Mouse (Mus musculus) myocyte (in vitro differentiated cells): Measurements from ENCODE around the gene Pltp. TPM values are rescaled to one million over a fixed set of nuclear protein-coding genes. Genes with fewer than 3 reads are reported as not detected.

Experiments used
- H3K27me3 ChIP-seq: one replicate; pipeline ENCODE4 v1.6.1; 2011; ENCODE audit not compliant: control insufficient read depth, insufficient read depth, insufficient read length
- H3K36me3 ChIP-seq: one replicate; pipeline ENCODE4 v1.6.1; 2011; ENCODE audit not compliant: control insufficient read depth, insufficient read depth
- H3K4me2 ChIP-seq: one replicate; pipeline ENCODE4 v1.6.1; 2011; ENCODE audit warnings: low read depth, control low read depth
- H3K4me3 ChIP-seq: one replicate; pipeline ENCODE4 v1.5.1; 2011; ENCODE audit warnings: mild to moderate bottlenecking, control low read depth, moderate library complexity
- H3K79me2 ChIP-seq: one replicate; pipeline ENCODE4 v1.6.1; 2011; ENCODE audit not compliant: control insufficient read depth, insufficient read depth
- H3ac ChIP-seq: one replicate; pipeline ENCODE4 v1.6.1; 2011; ENCODE audit not compliant: control insufficient read depth, insufficient read length
- CEBPB ChIP-seq: IDR thresholded peaks from 2 replicates; pipeline ENCODE4 v1.6.1; 2011; ENCODE audit warnings: mild to moderate bottlenecking, moderate library complexity; ENCODE audit not compliant: poor library complexity, insufficient read depth, severe bottlenecking
- E2F4 ChIP-seq: IDR thresholded peaks from one replicate; pipeline ENCODE4 v1.6.1; 2011; ENCODE audit warnings: mild to moderate bottlenecking, control low read depth, moderate library complexity; ENCODE audit not compliant: insufficient read depth
- MAX ChIP-seq: IDR thresholded peaks from one replicate; pipeline ENCODE4 v1.6.1; 2011; ENCODE audit warnings: low read depth, mild to moderate bottlenecking, control low read depth
- MYOD1 ChIP-seq, 3 experiments: IDR thresholded peaks; one replicate each; pipeline ENCODE4 v1.6.1; 2011; ENCODE audit warnings: control low read depth in 2 of 3, low read depth in 2 of 3, mild to moderate bottlenecking in 2 of 3, moderate library complexity in 1 of 3; ENCODE audit not compliant: insufficient read length in 2 of 3, control insufficient read depth in 1 of 3
- MYOG ChIP-seq, 3 experiments: IDR thresholded peaks; one replicate each; pipeline ENCODE4 v1.6.1; 2011; ENCODE audit warnings: control low read depth in 2 of 3, low read depth in 2 of 3, mild to moderate bottlenecking in 2 of 3; ENCODE audit not compliant: insufficient read length in 2 of 3, control insufficient read depth in 1 of 3, insufficient read depth in 1 of 3
- POLR2A ChIP-seq: IDR thresholded peaks from one replicate; pipeline ENCODE4 v1.6.1; 2011; ENCODE audit warnings: low read depth, mild to moderate bottlenecking, control low read depth, moderate library complexity; ENCODE audit not compliant: insufficient read length
- POLR2AphosphoS2 ChIP-seq: IDR thresholded peaks from one replicate; pipeline ENCODE4 v1.6.1; 2011; ENCODE audit warnings: low read depth, control low read depth; ENCODE audit not compliant: insufficient read length
- REST ChIP-seq: IDR thresholded peaks from one replicate; pipeline ENCODE4 v1.6.1; 2011; ENCODE audit warnings: mild to moderate bottlenecking, control low read depth, moderate library complexity; ENCODE audit not compliant: insufficient read depth, insufficient read length
- SRF ChIP-seq: IDR thresholded peaks from one replicate; pipeline ENCODE4 v1.6.1; 2011; ENCODE audit warnings: low read depth; ENCODE audit not compliant: control insufficient read depth, insufficient read length
- TCF12 ChIP-seq: IDR thresholded peaks from one replicate; pipeline ENCODE4 v1.6.1; 2011; ENCODE audit warnings: mild to moderate bottlenecking, control low read depth; ENCODE audit not compliant: poor library complexity, insufficient read depth, severe bottlenecking
- TCF3 ChIP-seq: IDR thresholded peaks from one replicate; pipeline ENCODE4 v1.6.1; 2011; ENCODE audit warnings: low read depth, control low read depth; ENCODE audit not compliant: insufficient read length
- USF1 ChIP-seq: IDR thresholded peaks from one replicate; pipeline ENCODE4 v1.6.1; 2011; ENCODE audit warnings: low read depth, mild to moderate bottlenecking, control low read depth, moderate library complexity
- polyA plus RNA-seq: library from polyadenylated mRNA; unstranded; fragments of >200 nt; fragmentation: generic; extraction: Trizol; gene quantifications from one replicate; pipeline ENCODE4 v1.2.1, GENCODE M21; 2012; ENCODE audit warnings: missing spikeins

The Pltp gene
- polyA plus RNA-seq, 1 experiment: 117 TPM

DNA sequence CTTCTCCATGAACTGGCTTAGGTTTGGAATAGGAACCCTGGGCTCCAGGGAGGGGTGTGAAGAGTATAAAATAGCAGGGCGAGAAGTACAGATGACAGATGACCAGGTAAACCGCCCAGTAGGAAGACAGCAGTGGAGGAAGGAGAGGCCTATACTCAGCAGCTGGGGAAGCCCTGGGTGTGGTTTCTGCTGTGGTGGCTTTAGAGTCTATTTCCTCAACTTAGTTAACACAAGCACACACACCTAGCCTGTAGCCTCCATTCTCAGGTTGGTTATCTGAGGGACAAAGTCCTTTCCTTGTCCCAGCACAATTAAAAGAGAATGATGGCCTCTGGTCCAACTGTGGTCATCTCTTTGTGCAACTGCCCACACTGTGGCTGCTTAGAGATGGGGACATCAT lies 32.4 kb upstream of the Pltp start:
- TF ChIP-seq MAX: no peak
- TF ChIP-seq E2F4: no peak
- peak; percentile 19 for TF ChIP-seq POLR2AphosphoS2
- Histone ChIP-seq H3K36me3 (peaks cover 41% of the 10 kb centered on the region), H3K79me2 (no peaks in the 10 kb centered on the region), H3K4me2 (no peak overlapping the region), H3K27me3 (no peaks in the 10 kb centered on the region), H3K4me3 (no peak overlapping the region), H3ac (no peak overlapping the region)

- Histone ChIP-seq H3K27me3 (no peaks in the 10 kb centered on the region), H3K36me3 (peaks cover 41% of the 10 kb centered on the region), H3K4me2 (no peak overlapping the region), H3K4me3 (no peak overlapping the region), H3ac (no peak overlapping the region), H3K79me2 (no peaks in the 10 kb centered on the region)
- TF ChIP-seq TCF3: no peak
- no peak for TF ChIP-seq USF1
- peak; percentile 74 for TF ChIP-seq POLR2AphosphoS2
- no peak for TF ChIP-seq CEBPB
Observed at GRCm38 (mm10) chr2:164888996-164889395, 31.5 kb upstream of the Pltp start.

DNA sequence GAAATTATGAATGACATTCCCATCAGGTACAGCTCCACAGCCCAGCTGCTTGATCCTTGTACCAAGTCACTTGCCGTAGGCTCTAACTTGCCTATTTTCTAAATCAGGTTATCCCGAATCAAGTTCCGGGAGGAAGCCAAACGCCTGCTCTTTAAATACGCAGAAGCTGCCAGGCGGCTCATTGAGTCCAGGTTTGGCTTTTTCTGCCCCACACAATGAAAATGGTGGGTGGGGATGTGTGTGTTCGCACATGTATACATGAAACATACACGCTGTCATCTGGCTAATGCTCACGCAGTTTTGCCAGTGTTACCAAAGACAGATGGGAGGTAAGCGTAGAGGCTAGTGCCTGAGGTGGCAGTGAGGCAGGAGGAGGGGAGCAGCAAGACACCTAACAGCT lies 29.1 kb upstream of the Pltp start:
- Histone ChIP-seq H3K4me2 (no peak overlapping the region), H3K4me3 (no peak overlapping the region), H3K36me3 (peaks cover 40% of the 10 kb centered on the region), H3ac (no peak overlapping the region), H3K79me2 (peaks cover 8% of the 10 kb centered on the region), H3K27me3 (no peaks in the 10 kb centered on the region)
- TF ChIP-seq MAX (no peak), MYOD1 (IDR thresholded peaks at IDR 0.05; ENCODE audit: control insufficient read depth in 1 of 3, insufficient read length in 2 of 3, low read depth in 2 of 3) (no peak), POLR2AphosphoS2 (no peak), REST (no peak), SRF (no peak)

DNA sequence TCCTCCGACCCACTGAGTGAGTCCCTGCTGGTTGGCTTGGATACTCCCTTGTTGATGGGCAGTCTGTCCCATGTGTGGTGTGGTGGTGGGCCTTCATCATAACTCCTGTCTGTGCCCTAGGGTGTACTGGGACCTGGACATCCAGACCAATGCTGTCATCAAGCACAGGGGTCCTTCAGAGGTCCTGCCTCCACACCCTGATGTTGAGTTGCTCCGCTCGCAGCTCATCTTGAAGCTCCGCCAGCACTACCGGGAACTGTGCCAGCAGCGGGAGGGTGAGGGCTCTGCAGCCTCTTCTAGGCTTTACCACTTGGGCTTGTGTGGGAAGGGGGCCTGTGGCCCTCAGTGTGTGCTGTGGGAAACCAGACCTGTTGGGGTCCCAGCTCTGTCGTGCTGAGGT lies 28.3 kb upstream of the Pltp start:
- no peak overlapping the region for H3K4me2 ChIP-seq
- no peak overlapping the region for H3ac ChIP-seq
- H3K27me3 ChIP-seq: no peaks in the 10 kb centered on the region
- no peak overlapping the region for H3K4me3 ChIP-seq
- peaks cover 35% of the 10 kb centered on the region for H3K36me3 ChIP-seq
- peaks cover 16% of the 10 kb centered on the region for H3K79me2 ChIP-seq
- no peak for TF ChIP-seq SRF
- TF ChIP-seq TCF12: no peak
- peak; percentile 73 for TF ChIP-seq POLR2AphosphoS2

DNA sequence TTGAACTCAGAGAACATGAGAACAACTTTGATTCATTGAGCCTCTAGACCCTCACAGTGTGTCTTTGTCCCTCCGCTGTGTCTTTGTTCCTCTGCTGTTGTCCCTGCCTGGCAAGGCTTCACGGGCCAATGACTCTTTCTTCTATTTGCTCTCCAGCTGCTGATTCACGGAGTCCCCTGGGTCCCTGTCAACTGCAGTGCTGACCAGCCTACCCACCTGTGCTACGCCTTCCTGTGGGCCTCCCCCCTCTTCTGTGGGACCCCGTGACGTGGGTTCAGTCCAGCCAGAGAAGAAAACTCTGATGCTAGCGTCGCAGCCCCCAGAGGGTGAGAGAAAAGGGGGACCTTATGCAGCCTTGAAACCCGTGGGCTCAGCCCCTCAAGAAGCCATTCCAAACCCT lies 25.1 kb upstream of the Pltp start:
- Histone ChIP-seq H3ac (no peak overlapping the region), H3K4me3 (no peak overlapping the region), H3K4me2 (no peak overlapping the region), H3K36me3 (peaks cover 23% of the 10 kb centered on the region), H3K27me3 (no peaks in the 10 kb centered on the region), H3K79me2 (peaks cover 33% of the 10 kb centered on the region)
- TF ChIP-seq SRF (no peak), TCF3 (no peak), E2F4 (no peak), TCF12 (no peak), CEBPB (no peak), REST (no peak), POLR2AphosphoS2 (no peak), MYOG (IDR thresholded peaks at IDR 0.05; ENCODE audit: control insufficient read depth in 1 of 3, insufficient read depth in 1 of 3, insufficient read length in 2 of 3, low read depth in 2 of 3) (no peak), MAX (no peak), USF1 (no peak), POLR2A (no peak), MYOD1 (IDR thresholded peaks at IDR 0.05; ENCODE audit: control insufficient read depth in 1 of 3, insufficient read length in 2 of 3, low read depth in 2 of 3) (no peak)

- TF ChIP-seq MYOG (IDR thresholded peaks at IDR 0.05; ENCODE audit: control insufficient read depth in 1 of 3, insufficient read depth in 1 of 3, insufficient read length in 2 of 3, low read depth in 2 of 3) (no peak), TCF3 (no peak), SRF (peak; percentile 52), POLR2A (peak; percentile 50), E2F4 (no peak), TCF12 (no peak), POLR2AphosphoS2 (no peak), REST (no peak), MYOD1 (IDR thresholded peaks at IDR 0.05; ENCODE audit: control insufficient read depth in 1 of 3, insufficient read length in 2 of 3, low read depth in 2 of 3) (peak in 1 of 3 experiments; percentile 38), CEBPB (no peak), MAX (no peak)
- H3K4me2 ChIP-seq: peak overlapping the region; percentile 83
- peak overlapping the region; percentile 82 for H3K4me3 ChIP-seq
- H3K79me2 ChIP-seq: peaks cover 33% of the 10 kb centered on the region
- H3ac ChIP-seq: peak overlapping the region; percentile 38
- H3K36me3 ChIP-seq: peaks cover 8% of the 10 kb centered on the region
- H3K27me3 ChIP-seq: no peaks in the 10 kb centered on the region
Observed at GRCm38 (mm10) chr2:164879568-164880277, 22.2 kb upstream of the Pltp start.
